Mouse (Mus musculus): ENCODE results near the gene Dll3.

Gene Dll3

DNA sequence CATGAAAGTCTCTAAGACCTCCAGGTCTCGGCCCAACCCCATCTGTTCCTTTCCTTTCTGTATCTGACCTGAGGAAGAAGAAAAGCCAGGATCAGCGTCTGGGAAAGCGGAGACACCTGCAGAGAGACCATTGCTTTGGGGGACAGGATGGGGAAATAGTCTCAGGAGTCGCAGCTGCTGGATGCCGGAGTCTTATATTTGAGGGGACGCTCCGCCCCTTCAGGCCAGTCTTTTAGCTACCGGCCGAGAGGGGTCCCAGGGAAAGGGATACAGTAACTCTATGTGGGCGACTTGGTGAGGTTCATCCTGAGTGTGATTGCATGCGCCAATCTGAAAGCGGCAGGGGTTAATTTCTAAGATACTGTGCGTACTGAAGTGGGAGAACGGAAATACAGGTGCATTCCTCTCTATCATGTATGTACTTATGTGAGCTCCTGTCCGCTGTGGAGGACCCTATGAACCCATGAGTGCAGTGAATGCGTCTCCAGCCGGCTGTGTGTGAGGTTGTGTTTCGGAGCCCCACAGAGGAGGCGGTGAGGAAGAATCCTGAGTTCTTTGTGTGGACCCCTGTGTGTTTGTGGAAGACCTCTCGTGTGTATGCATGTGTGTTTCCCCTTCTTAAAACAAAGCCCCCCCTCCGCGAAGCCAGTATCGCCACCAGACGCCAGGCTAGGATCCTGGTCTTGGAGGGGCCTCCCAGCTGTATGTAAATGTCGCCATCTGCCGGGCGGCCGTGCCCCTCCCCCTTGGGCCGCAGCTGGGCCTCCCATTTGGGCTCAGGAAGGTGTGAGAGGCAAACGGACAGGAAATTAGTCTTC, at the start of gene Dll3:
Dll3 (minus strand) TSS at position 623 of the 818 bp plus-strand sequence.
- DNase-seq: peak; percentile 92

DNA sequence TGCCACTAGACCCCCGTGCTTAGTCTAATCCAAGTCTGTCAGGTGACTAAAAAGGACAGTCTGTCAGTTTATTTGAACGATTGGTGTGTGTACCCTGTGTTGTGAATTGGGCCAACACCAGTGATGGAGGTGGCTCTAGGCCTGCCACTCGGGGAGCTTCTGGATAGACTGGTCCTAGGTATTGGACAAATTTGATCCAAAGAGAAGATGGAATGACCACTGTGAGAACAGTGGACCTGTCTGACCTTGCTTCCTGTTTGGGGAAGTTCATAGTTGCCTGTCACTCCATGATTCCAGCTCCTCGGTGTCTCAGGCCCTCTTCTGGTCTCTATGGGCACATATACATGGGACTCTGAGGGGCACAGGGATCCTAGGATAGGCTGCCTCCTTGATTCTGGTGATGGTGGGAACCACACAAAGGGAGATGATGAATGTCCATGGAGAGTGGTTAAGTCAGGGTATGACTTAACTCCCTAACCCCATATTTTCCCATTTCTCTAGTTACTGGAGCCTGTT, 49.7 kb upstream of the Dll3 start:
- peak; percentile 80 for DNase-seq

DNA sequence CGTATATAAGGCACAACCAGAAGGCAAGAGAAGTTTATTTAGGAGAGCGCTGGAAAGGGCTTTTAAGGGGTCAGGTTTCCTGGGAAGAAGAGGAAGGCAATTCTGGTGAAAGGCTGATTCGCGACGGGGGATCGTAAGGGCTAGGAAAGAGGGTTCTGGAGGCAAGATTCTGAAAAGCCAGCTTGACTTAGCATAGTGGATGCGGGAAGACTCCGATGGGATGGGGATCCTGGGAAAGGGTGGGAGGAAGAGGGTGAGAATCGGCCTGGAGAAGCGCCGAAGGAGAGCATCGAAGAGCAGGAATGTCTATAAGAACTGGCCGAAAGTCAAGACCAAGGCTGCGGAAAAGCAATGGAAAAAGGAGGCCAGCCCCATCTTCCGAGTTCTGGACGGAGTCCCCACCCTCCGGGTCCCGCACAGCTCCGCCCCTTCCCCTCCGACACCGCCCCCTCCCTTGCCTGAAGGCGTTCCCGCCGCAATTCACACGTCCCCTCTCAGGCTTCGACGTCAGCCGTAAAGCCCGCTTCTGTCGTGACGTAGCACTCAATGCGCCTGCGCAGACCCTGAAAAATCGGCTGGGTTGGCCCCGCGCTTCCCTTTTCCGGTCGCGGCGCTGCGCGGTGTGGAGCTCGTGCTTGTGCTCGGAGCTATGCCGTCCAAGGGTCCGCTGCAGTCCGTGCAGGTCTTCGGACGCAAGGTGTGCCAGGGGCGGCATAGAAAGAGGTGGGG, 48.3 kb upstream of the Dll3 start, which contains the start of gene Rps16:
Rps16 (plus strand) TSS at position 498 of the 729 bp plus-strand sequence.
- DNase-seq: peak; percentile 100

DNA sequence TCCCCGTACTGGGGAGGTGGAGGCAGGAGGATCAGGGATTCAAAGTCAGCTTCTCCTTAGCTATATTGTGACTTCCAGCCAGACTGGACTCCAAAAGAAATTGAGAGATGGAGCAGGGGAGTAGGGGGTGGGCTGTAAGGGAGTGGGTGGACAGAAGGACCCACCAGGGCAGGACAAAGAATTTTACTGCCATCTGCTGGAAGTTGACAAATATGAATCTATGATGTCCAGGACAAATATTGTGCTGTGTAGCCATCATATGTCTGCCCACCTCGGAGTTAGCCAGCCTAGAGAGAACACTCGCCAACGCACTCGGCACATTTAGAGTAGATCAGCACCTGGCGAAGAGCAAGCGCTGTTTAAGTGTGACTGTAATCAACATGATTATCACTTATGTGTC, 46.6 kb upstream of the Dll3 start:
- peak; percentile 76 for DNase-seq

DNA sequence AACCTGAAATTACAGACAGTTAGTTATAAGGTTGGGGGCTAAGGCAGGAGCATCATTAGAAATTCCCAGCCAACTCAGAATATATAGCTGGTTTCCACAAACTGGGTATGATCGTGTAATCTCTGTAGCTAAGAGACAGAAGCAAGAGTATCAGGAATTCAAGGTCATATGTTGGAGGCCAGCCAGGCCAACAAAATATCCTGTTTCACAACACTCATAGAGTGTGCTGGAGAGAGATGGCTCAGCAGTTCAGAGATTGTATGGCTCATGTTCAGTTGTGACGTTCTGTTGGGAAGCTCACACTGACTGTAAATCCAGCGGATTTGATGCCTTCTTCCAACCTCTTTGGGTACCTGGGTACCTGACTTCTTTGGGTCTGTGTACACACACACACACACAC, 45.7 kb upstream of the Dll3 start:
- peak; percentile 87 for DNase-seq

DNA sequence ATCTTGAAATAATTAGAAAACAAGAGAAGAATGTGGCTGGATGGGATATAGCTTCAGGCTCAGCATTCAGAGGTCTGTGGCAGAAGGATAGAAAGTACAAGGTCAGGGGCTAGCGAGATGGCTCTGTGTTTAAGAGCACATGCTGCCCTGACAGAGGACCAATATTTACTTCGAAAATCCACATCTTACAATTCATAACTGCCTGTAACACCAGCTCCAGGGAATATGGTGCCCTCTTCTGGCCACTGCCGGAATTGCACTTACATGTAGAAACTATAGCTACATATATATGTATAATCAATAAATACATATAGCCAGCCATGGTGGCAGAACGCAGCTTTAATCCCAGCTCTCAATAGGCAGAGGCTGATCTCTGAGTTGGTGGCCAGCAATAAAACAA, 42.6 kb upstream of the Dll3 start:
- DNase-seq: no peak

DNA sequence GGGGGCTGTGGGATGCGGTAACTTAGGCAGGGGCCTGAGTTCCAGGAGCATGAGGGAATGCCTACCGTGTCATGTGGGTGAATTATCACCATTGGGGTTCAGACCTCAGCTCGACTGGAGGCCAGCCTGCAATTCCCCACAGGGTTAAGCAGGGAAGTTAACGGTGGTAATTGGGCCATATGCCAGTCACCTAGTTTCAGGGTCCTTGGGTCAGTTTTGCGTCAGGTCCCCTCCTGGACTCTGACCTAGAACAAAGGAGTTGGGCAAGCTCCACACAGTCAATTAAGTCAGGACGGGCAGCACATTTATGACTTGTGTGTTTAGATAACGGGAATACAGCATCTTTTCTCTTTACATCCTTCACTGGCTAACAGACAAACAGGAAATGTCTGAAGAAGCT, 39.3 kb upstream of the Dll3 start:
- DNase-seq: peak; percentile 88

DNA sequence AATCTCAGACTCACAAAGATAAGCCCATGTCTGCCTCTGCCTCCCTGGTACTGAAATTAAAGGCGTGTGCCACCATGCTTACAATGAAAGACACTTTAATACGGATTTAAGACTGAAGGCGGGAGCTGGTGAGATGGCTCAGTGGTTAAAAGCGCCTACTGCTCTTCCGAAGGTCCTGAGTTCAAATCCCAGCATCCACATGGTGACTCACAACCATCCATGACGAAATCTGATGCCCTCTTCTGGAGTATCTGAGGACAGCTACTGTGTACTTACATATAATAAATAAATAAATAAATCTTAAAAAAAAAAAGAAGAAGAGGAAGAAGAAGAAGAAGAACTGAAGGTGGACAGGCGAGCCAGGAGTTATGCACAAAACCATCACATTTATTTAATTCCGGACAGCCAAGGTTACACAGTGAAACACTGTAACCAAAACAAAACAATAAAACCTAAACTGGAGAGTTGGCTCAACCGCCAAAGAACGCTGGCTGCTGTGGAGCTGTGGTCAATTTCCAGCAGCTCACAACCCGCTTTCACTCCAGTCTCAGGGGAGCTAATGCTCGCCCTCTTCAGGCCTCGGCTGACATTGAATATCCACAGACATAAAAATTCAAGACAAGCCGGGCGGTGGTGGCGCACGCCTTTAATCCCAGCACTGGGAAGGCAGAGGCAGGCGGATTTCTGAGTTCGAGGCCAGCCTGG, 37.3 kb upstream of the Dll3 start:
- DNase-seq: peak; percentile 97

DNA sequence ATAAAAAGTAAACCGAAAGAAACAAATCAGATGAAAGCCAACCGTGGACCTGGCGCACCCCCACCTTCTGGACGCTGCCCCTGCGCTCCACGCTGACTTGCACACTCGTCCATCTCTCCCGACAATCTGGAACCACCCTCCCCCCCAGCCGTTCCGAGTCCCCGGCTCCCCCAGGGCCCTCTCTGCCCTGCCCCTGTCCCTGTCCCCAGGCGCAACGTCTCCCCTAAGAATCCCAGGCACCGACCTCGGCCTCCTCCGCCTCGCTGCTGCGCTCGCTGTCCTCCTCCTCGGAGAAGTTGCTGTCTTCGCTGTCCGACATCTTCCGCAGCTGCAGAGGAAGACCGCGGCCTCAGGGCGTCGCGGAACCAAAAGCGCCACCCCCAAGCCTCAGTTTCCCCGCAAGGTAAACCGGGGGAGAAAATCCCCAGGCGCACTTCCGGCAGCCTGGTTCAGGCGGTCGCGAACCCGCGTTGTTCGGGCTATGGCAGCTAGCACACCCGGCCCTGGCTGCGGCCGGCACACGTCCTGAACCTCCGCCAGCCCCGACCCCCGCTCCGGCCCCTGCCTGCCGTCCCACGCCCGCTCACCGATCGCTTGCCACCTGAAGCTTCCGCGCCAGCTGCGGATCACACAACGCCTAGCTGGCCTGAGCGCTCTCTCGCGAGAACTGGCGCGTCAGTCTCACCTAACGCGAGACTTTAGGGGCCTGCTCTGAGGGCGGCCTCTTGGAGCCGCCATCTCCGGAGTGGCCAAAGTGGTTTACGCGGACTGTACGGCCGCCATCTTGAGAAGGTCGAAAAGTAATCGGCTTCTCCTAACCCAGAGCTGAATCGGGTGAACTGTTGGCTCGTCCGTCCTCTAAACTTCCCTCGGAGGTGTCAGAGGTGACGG, 36.3 kb upstream of the Dll3 start, which contains the start of gene Supt5:
Supt5 (minus strand) TSS at position 639 of the 891 bp plus-strand sequence.
- peak; percentile 100 for DNase-seq

DNA sequence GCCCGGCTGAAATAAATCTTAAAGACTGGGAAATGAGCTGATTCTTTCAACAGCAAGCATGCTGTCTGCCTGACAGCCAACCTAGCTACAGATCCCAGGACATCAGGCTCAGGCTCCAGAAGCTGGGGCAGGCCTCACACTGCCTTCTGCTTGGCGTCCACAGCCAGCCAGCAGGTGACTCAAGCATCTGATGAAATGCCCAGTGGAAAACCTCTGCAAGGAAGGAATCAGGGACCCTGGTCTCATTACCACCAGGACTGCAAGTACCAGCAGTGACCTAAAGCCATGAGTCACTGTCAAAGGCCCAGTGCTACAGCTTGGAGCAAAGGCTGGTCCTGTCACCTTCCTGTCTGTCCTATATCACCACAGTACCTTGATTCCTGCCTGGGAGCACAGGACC, 33.4 kb upstream of the Dll3 start:
- DNase-seq: peak; percentile 82

DNA sequence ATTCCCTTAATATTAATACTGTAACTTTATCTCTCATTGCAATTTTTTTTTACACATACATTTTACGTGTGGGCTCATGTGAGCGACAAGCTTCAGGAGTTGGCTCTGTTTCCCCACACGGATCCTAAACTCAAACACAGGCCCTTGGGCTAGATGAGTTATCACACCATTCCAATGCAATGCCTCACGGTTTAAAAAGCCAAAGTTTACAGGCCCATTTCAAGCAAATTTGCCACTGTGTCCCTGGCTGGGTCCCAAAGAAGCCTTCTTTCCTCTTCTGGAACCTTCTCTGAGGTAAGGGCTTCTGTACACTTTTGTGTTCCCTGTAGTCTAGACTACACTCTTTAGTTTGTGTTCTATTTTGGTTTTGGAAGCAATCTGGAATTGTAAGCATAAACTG, 32.5 kb upstream of the Dll3 start:
- DNase-seq: no peak

DNA sequence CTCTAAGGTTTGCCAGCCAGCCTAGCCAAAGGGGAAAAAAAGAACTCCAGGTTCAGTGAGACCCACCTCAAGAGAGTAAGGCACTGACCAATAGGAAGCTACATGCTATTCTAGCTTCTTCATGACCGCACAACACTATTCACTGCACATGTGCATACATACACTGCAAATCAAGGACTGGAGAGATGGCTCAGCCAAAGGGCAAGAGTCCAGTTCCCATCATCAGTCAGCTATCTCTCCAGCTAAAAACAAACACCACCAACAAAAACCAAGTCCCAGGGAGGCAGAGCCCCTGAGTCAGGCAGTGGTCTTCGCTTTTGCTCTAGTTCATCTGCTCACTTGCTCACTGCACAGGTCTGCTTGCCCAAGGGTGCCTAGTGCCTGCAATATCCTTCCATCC, 26.2 kb upstream of the Dll3 start:
- DNase-seq: peak; percentile 84

DNA sequence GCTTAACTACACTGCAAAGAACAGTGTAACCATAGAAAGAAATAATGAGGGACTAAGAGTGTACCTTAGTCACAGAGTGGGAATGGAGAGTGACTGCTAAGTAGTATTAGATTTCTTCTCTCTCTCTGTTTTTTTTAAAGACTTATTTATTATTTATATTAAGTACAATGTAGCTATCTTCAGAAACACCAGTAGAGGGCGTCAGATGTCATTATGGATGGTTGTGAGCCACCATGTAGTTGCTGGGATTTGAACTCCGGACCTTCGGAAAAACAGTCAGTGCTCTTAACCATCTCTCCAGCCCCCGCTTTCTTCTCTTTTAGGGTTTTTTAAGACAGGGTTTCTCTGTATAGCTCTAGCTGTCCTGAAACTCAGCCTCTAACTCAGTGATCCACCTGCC, 24.4 kb upstream of the Dll3 start:
- no peak for DNase-seq

DNA sequence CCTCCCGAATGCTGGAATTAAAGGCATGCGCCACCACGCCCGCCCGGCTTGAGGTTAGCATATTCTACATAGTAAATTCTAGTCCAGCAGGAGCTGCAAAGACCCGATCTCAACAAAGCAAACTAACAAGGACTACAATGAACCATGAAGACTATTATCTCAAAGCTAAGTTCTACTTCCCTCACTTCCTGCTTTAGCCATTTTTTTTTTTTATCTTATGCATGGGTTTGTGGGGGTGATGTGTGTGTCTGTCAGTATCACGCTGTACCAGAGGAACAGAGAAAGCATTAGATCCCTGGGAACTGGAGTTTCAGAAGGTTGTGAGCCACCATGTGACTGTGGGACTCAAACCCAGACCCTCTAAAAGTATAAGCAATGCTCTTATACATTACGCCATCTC, 23.3 kb upstream of the Dll3 start:
- no peak for DNase-seq

DNA sequence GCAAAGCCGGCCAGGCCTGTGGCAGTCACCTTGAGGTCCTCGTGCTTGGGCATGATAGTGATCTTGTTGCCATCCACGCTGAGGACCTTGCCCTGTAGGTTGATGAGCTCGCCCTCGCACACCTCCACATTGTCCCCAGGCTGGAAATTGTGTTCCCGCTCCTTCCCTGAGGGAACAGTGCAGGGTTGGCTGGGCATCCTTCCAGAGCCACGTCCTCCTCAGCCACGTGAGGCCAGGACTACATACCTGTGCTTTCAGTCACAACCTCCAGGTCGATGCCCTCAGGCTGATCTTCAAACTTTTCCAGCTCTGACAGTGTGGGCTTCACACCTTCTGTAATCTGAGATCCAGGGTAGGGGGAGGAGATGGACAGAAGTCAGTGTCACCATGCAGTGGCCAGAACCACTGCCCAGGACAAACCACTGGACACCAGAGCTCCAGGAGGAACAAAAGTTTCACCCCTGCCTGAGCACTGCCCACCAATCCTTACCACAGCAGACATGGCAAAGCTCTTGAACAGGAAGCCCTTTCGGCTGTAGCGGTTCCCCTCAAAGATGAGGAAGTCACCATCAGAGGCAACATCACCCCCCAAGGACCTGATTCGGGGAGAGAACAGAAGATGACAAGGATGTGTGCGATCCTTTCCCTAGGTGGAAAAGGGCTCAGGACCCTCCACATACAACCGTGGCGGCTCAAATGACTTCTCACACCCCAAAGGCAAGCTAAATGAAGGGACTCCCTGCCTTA, 20.1 kb upstream of the Dll3 start:
- peak; percentile 88 for DNase-seq

DNA sequence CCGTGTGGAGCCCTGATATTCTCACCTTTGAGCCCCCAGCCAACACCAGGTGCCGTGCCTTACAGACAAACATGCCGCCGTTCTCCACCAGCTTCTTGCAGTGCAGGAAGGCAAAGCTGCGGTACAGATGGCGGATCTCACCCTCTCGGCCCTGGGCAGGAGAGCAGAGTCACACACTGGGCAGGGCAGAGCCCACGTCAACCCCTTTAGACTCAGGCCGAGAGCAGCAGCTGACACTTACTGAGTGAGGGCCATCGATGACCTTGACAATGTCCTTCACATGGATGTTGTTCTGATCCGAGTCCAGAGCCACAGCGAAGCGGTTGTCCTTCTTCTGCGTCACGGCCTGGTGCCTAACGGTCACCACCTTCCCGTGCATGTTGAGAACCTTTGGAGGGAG, 16.7 kb upstream of the Dll3 start:
- peak; percentile 72 for DNase-seq

DNA sequence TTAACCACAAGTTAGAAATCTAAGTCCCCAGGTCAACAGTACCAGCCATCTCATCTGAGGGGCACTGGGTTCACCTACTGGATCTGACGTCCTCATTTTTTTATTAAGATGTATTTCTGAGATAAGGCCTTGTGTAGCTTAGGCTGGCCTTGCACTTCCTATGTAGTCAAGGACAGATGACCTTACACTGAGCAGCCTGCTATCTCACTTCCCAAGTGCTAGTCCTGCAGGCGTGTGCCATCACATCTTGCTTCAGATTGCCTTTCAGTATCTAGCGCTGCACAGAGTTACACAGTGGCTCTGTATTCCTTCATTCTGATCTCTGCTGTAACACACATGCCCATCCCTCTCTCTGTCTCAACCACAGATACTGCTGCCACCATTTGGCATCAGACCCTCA, 16.0 kb upstream of the Dll3 start:
- no peak for DNase-seq

DNA sequence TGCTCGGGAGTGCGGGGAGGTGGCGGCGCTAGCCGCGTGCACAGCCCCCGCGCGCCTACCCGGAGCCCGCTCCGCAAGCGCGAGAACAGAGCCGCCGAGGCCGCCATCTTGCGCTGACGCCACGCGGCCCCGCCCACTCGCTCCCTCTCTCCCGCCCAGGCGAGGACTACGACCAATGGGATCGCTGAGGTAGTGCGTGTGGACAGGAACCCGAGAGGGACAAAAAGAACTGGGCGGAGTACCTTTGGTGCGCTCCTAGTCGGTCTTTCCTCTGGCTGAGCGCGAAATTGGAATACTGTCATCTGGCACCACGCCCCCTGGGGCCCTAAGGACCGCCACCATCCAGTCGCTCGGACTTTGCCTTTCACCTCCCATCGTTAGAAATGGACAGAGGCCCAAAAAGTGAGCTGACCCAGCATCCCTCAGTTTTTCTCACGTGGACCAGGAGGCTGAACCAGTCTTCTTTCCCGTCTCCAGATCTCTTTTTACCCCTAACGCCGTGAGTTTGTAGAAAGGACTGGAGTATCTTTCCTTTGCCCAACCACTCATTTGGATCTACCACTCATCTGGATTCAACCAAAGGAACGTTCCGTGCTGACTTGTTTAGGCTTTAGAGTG, 10.0 kb upstream of the Dll3 start, which contains the start of gene Timm50:
Timm50 (minus strand) TSS at position 147 of the 618 bp plus-strand sequence.
- peak; percentile 100 for DNase-seq

DNA sequence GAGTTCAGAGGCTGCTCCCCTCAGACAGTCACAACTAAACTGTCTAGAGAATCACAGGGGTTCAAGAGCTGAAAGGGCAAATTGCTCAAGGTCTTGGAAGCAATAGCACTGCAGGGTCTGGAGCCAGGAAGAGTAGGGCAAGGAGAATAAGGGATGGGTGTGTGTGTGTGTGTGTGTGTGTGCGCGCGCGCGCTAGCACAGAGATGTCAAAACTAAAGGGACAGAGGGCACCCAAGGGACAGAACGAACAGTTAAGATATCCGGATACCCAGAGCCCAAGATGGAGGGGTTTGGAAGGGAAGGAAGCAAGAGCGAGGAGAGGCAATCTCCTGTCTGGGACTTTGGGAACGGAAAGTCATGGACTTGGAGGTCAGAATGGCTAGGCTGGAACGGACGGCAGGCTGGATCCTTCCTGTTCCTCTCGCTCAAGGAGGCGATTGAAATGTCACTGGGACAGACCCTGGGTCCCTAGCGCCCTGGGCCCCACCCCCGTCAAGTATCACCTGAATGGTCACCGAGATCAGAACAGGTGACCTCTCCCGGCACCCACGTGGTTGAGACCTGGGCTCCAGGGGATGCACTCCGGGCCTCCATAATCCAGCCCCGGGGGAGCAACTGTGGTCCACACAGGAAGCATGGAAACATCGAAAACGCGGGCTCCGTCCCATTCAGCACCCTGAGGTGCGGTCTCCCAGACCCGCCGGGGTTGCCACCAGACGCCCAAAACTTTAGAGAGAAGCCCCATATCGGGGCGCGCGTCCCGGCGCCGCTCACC, 9.3 kb upstream of the Dll3 start:
- DNase-seq: peak; percentile 83

DNA sequence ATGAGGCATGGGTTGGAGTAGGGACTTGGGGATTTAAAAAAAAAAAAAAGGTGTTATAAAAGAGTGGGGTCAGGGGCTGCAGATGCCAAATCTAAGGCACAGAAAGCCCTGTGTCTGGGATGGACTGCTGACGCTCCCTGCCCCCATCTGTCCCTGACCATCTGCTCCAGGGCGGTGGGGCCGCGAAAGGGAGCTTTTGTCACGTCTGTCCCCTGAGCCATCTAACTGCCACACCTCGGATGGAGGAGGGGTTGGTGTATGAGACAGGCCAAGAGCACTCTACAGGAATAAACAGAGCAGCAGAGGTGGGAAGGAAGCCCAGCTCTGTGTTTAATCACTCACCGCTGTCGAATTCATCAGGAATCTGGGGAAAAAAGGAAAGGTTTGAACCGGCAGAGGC, 7.7 kb upstream of the Dll3 start:
- peak; percentile 86 for DNase-seq

Data from heart, adult 11 months (tissue).